Mouse (Mus musculus) lung, postnatal 0 days (tissue): ENCODE data around the gene Magee1.

Experiments used
- CTCF ChIP-seq: IDR thresholded peaks from 2 replicates; pipeline ENCODE4 v1.5.1; 2016; ENCODE audit warnings: antibody characterized with exemption, mild to moderate bottlenecking
- EP300 ChIP-seq: IDR thresholded peaks from 2 replicates; pipeline ENCODE4 v1.6.1; 2016; ENCODE audit warnings: antibody characterized with exemption, mild to moderate bottlenecking, control low read depth

GRCm38 (mm10) chrX:105079615-105080092, 40.5 kb upstream of the Magee1 start, which contains the start of gene Pbdc1:
- TF ChIP-seq EP300 (no peak), CTCF (no peak)
